In the genomic region with DNA sequence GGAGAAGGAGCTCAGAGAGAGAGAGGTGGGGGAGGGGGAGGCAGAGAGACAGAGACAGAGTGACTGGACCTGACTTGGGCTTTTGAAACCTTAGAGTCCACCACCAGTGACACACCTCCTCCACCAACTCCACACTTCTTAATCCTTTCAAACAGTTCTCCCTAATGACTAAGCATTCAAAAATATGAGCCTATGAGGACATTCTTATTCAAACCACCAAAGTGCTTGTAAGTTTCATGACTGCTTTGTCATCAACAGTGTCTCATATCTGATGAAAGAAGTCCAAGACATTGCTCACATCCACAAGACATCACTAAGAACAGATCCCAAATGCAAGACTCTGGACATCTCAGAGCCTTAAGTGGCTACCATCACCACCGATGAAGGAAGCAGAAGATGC, we compare ENCODE assay signal across 27 mouse cellular contexts.
"Had no signal": no experiment of that assay in that cellular context is flagged by ENCODE, and none has a peak within 500 bp of the region (broad histone marks: within the 10 kb centered on the region; RNA-seq: fewer than 3 reads in every experiment).

No protein-coding gene starts in this region.

- H3K4me3 ChIP-seq: heart, adult 2 months; heart, embryonic 13.5 days; heart, embryonic 15.5 days; hindbrain, embryonic 13.5 days; hindbrain, embryonic 15.5 days; kidney, embryonic 15.5 days; left cerebral cortex, adult 2 months; limb, embryonic 10.5 days; limb, embryonic 12.5 days; liver, embryonic 13.5 days; liver, embryonic 15.5 days had no signal

- H3K9ac ChIP-seq: heart, embryonic 13.5 days; heart, embryonic 15.5 days; hindbrain, embryonic 13.5 days; hindbrain, embryonic 15.5 days; kidney, embryonic 15.5 days; limb, embryonic 12.5 days; liver, embryonic 13.5 days; liver, embryonic 15.5 days had no signal

- H3K27ac ChIP-seq: heart, adult 2 months; heart, embryonic 13.5 days; heart, embryonic 15.5 days; hindbrain, embryonic 13.5 days; hindbrain, embryonic 15.5 days; hindbrain, postnatal 0 days; kidney, embryonic 15.5 days; kidney, postnatal 0 days; left cerebral cortex, adult 2 months; limb, embryonic 10.5 days; limb, embryonic 12.5 days; liver, embryonic 13.5 days; liver, embryonic 15.5 days had no signal

- H3K27me3 ChIP-seq: heart, embryonic 13.5 days; heart, embryonic 15.5 days; hindbrain, embryonic 13.5 days; hindbrain, embryonic 15.5 days; kidney, embryonic 15.5 days; limb, embryonic 12.5 days; liver, embryonic 13.5 days; liver, embryonic 15.5 days had no signal

- H3K36me3 ChIP-seq: heart, embryonic 13.5 days; heart, embryonic 15.5 days; hindbrain, embryonic 13.5 days; hindbrain, embryonic 15.5 days; kidney, embryonic 15.5 days; limb, embryonic 12.5 days; liver, embryonic 13.5 days; liver, embryonic 15.5 days had no signal

- ATAC-seq: hindbrain, postnatal 0 days; intestine, embryonic 16.5 days had no signal

- H3K4me2 ChIP-seq: heart, embryonic 11.5 days; heart, embryonic 13.5 days; heart, embryonic 15.5 days; hindbrain, embryonic 13.5 days; hindbrain, embryonic 15.5 days; kidney, embryonic 15.5 days; limb, embryonic 12.5 days; liver, embryonic 11.5 days; liver, embryonic 13.5 days; liver, embryonic 15.5 days had no signal

- H3K9me3 ChIP-seq: heart, embryonic 13.5 days; heart, embryonic 15.5 days; hindbrain, embryonic 13.5 days; hindbrain, embryonic 15.5 days; kidney, embryonic 15.5 days; limb, embryonic 10.5 days; limb, embryonic 12.5 days; liver, embryonic 13.5 days; liver, embryonic 15.5 days had no signal

- DNase-seq: gastrocnemius, postnatal 14 days; gastrocnemius, postnatal 36 days; heart, adult 11 months; heart, adult 2 months; heart, postnatal 14 days; heart, postnatal 36 days; kidney, adult 11 months; kidney, adult 2 months; kidney, adult 9 months; kidney, postnatal 14 days; kidney, postnatal 36 days; liver; liver, embryonic 13.5 days had no signal

- H3K4me1 ChIP-seq: heart, embryonic 13.5 days; heart, embryonic 15.5 days; hindbrain, embryonic 13.5 days; hindbrain, embryonic 15.5 days; kidney, embryonic 15.5 days; limb, embryonic 10.5 days; limb, embryonic 12.5 days; liver, embryonic 13.5 days; liver, embryonic 15.5 days had no signal
